Mouse (Mus musculus) erythroblast, embryonic 14.5 days (primary cell): ENCODE results near the gene Ccdc57. TPM values are rescaled to one million over a fixed set of nuclear protein-coding genes. Genes with fewer than 3 reads are reported as not detected.
"Not testable (repeated sequence)": the region's sequence is repeated elsewhere in the genome, so short reads cannot be mapped to it uniquely, and the experiment has no call there.

Experiments used
- H3K27me3 ChIP-seq: 2 replicates; pipeline ENCODE4 v1.6.1; 2012; ENCODE audit warnings: inconsistent platforms; ENCODE audit not compliant: control insufficient read depth
- H3K36me3 ChIP-seq: 2 replicates; pipeline ENCODE4 v1.6.1; 2012; ENCODE audit warnings: mild to moderate bottlenecking, inconsistent platforms; ENCODE audit not compliant: control insufficient read depth
- H3K4me1 ChIP-seq: 2 replicates; pipeline ENCODE4 v1.6.1; 2012; ENCODE audit warnings: inconsistent platforms; ENCODE audit not compliant: control insufficient read depth
- H3K4me3 ChIP-seq: replicated peaks from 2 replicates; pipeline ENCODE3; 2012; ENCODE audit warnings: moderate library complexity, mild to moderate bottlenecking, inconsistent platforms
- H3K9me3 ChIP-seq: 2 replicates; pipeline ENCODE4 v1.6.1; 2012; ENCODE audit warnings: low read length, inconsistent platforms, mixed read lengths; ENCODE audit not compliant: control insufficient read depth
- GATA1 ChIP-seq: IDR thresholded peaks from 2 replicates; pipeline ENCODE4 v1.6.1; 2012; ENCODE audit warnings: low read length, inconsistent platforms, mixed read lengths
- TAL1 ChIP-seq: IDR thresholded peaks from 3 replicates; pipeline ENCODE4 v1.6.1; 2012; ENCODE audit warnings: low read length, inconsistent platforms, mixed read lengths
- polyA plus RNA-seq: library from polyadenylated mRNA; stranded (reverse); fragments of >175 nt; gene quantifications from 2 replicates; pipeline ENCODE4 v1.2.3, GENCODE M21; 2012

The Ccdc57 gene
- polyA plus RNA-seq, 1 experiment: 0.39 TPM

DNA sequence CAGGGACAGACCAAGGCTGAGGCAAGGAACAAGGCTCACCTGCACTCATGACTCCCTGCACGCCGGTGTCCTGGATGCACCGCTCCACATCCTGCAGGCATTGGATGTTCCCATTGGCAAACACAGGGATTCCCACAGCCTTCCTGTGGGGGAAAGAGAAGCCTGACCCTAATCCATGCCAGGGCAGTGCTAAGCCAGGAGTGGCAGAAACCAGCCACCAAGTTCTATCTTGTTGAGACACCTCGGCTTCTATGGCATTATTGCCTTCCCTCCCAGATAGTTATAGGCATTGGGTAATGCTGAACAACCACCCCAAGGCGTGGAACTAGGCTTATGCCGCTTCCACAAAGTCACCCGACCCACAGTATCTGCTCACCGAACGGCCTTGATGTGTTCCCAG, 140.0 kb downstream of the Ccdc57 start:
- TF ChIP-seq GATA1: no peak
- TF ChIP-seq TAL1: no peak

GRCm38 (mm10) chr11:120789810-120790209, 142.9 kb downstream of the Ccdc57 start:
- no peak for TF ChIP-seq TAL1
- TF ChIP-seq GATA1: no peak
- H3K9me3 ChIP-seq: no peaks in the 10 kb centered on the region
- no peaks in the 10 kb centered on the region for H3K27me3 ChIP-seq
- H3K4me3 ChIP-seq: no peak overlapping the region
- H3K4me1 ChIP-seq: peaks cover 32% of the 10 kb centered on the region
- H3K36me3 ChIP-seq: peaks cover 96% of the 10 kb centered on the region

More for the DNA sequence above, 140.0 kb downstream of the Ccdc57 start:
- Histone ChIP-seq H3K4me1 (peaks cover 31% of the 10 kb centered on the region), H3K9me3 (no peaks in the 10 kb centered on the region), H3K4me3 (no peak overlapping the region), H3K36me3 (peaks cover 75% of the 10 kb centered on the region), H3K27me3 (no peaks in the 10 kb centered on the region)

DNA sequence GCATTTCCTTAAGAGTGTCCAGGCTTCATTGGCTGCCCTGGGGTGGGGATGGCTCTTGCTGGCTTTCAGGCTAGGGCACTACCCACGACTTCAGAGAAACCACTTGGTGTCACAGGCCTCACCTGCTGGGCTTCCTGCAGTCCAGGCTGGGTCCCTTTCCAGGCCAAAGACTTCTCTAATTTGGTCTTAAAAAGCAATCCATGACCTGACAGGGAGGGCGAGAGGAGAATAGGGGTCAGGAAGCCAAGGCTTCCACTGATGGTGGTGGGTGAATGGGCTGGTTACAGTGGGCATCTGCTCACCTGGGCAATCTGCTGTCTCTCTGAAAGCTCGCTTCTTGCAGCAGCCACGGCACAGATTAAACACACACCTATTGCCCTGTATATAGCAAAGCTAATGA, 143.3 kb downstream of the Ccdc57 start:
- peaks cover 91% of the 10 kb centered on the region for H3K36me3 ChIP-seq
- no peaks in the 10 kb centered on the region for H3K27me3 ChIP-seq

GRCm38 (mm10) chr11:120788460-120788859, 144.2 kb downstream of the Ccdc57 start:
- Histone ChIP-seq H3K4me1 (peaks cover 29% of the 10 kb centered on the region), H3K36me3 (peaks cover 82% of the 10 kb centered on the region)
- H3K4me3 ChIP-seq, H3K9me3 ChIP-seq, H3K27me3 ChIP-seq: not testable (repeated sequence)

More for the DNA sequence above, 143.3 kb downstream of the Ccdc57 start:
- Histone ChIP-seq H3K4me3 (no peak overlapping the region), H3K9me3 (no peaks in the 10 kb centered on the region), H3K4me1 (peaks cover 31% of the 10 kb centered on the region)
- TF ChIP-seq TAL1 (no peak), GATA1 (no peak)

DNA sequence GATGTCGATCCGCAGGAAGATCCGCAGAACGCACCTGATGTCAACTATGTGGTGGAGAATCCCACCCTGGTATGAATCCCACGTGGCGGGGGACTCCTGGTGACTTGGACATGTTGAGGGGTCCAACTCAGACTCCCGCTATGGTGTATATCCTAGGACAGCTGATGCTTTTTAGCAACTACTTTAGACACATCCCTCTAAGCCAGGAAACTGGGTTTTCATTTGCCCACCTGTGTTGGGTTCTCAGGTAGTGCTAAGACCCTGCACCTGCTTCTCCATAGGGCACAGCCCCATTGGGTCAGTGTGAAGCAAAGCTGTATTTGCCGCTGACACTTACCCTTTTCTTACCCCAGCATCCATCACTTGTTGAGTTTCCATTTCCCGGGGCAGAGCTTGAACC, 147.5 kb downstream of the Ccdc57 start:
- TF ChIP-seq GATA1 (no peak), TAL1 (no peak)
- Histone ChIP-seq H3K4me1 (peaks cover 42% of the 10 kb centered on the region), H3K36me3 (peaks cover 74% of the 10 kb centered on the region), H3K27me3 (no peaks in the 10 kb centered on the region), H3K4me3 (peak overlapping the region; percentile 95), H3K9me3 (no peaks in the 10 kb centered on the region)

GRCm38 (mm10) chr11:120784064-120784791, 148.4 kb downstream of the Ccdc57 start, which contains the start of the genes Rfng and Gps1:
TSS of gene Rfng (minus strand) at chr11:120784207.
TSS of gene Gps1 (plus strand) at chr11:120784272.
- no peaks in the 10 kb centered on the region for H3K9me3 ChIP-seq
- no peaks in the 10 kb centered on the region for H3K27me3 ChIP-seq
- peaks cover 66% of the 10 kb centered on the region for H3K36me3 ChIP-seq
- H3K4me3 ChIP-seq: peak within 1 kb of the TSS; percentile 95
- TF ChIP-seq TAL1 (no peak), GATA1 (no peak)
- peaks cover 42% of the 10 kb centered on the region for H3K4me1 ChIP-seq

- peak overlapping the region; percentile 95 for H3K4me3 ChIP-seq
- peaks cover 42% of the 10 kb centered on the region for H3K4me1 ChIP-seq
- H3K36me3 ChIP-seq: peaks cover 60% of the 10 kb centered on the region
- TF ChIP-seq TAL1 (no peak), GATA1 (no peak)
- H3K9me3 ChIP-seq: no peaks in the 10 kb centered on the region
- H3K27me3 ChIP-seq: no peaks in the 10 kb centered on the region
Observed at GRCm38 (mm10) chr11:120783426-120784063, 149.1 kb downstream of the Ccdc57 start.

- H3K9me3 ChIP-seq, H3K4me3 ChIP-seq, H3K27me3 ChIP-seq: not testable (repeated sequence)
- Histone ChIP-seq H3K4me1 (peaks cover 36% of the 10 kb centered on the region), H3K36me3 (peaks cover 38% of the 10 kb centered on the region)
Observed at GRCm38 (mm10) chr11:120781361-120781760, 151.3 kb downstream of the Ccdc57 start.

- Histone ChIP-seq H3K27me3 (peaks cover 3% of the 10 kb centered on the region; the same call in 1 of the 2 replicates), H3K4me1 (peaks cover 23% of the 10 kb centered on the region), H3K36me3 (peaks cover 26% of the 10 kb centered on the region), H3K9me3 (no peaks in the 10 kb centered on the region), H3K4me3 (no peak overlapping the region)
- TF ChIP-seq GATA1 (no peak), TAL1 (no peak)
Observed at GRCm38 (mm10) chr11:120779876-120780275, 152.8 kb downstream of the Ccdc57 start.
